Mouse (Mus musculus) liver, embryonic 11.5 days (tissue): Measurements from ENCODE around the gene Yars. TPM values are rescaled to one million over a fixed set of nuclear protein-coding genes. Genes with fewer than 3 reads are reported as not detected.

Source experiments
- ATAC-seq: fragments of 200-750 bp; cut with Nextera tagmentation; replicated peaks from 2 replicates; pipeline ENCODE4 v1.8.0; 2017; ENCODE audit warnings: moderate number of reproducible peaks, mild to moderate bottlenecking, moderate TSS enrichment, moderate library complexity; ENCODE audit not compliant: low FRiP score
- DNase-seq: peaks from one replicate; pipeline ENCODE4 v3.0.0-alpha.2; 2017; ENCODE audit warnings: low spot score
- H3K27ac ChIP-seq: fragments of 300-500 bp; sonication (generic); 2 replicates; pipeline ENCODE4 v1.5.1; 2014; ENCODE audit warnings: mild to moderate bottlenecking, low read depth, low read length, control low read depth
- H3K27me3 ChIP-seq: fragments of 300-500 bp; sonication (generic); replicated peaks from 2 replicates; pipeline ENCODE4 v1.6.1; 2014; ENCODE audit warnings: low read length, mixed read lengths; ENCODE audit not compliant: control insufficient read depth, insufficient read depth
- H3K36me3 ChIP-seq: fragments of 300-500 bp; sonication (generic); 2 replicates; pipeline ENCODE4 v1.6.1; 2014; ENCODE audit warnings: mild to moderate bottlenecking, low read length, moderate library complexity, mixed read lengths; ENCODE audit not compliant: control insufficient read depth, insufficient read depth
- H3K4me1 ChIP-seq: fragments of 300-500 bp; sonication (generic); replicated peaks from 2 replicates; pipeline ENCODE4 v1.6.1; 2014; ENCODE audit warnings: low read length, mixed read lengths; ENCODE audit not compliant: control insufficient read depth, insufficient read depth
- H3K4me2 ChIP-seq: fragments of 300-500 bp; sonication (generic); 2 replicates; pipeline ENCODE4 v1.6.1; 2014; ENCODE audit warnings: mild to moderate bottlenecking, control low read depth, moderate library complexity
- H3K4me3 ChIP-seq: fragments of 300-500 bp; sonication (generic); 2 replicates; pipeline ENCODE4 v1.5.1; 2014; ENCODE audit warnings: low read depth, low read length, control low read depth
- H3K9ac ChIP-seq: fragments of 300-500 bp; sonication (generic); 2 replicates; pipeline ENCODE4 v1.6.1; 2014; ENCODE audit warnings: low read depth, low read length, control low read depth
- H3K9me3 ChIP-seq: fragments of 300-500 bp; sonication (generic); 2 replicates; pipeline ENCODE4 v1.6.1; 2016; ENCODE audit warnings: low read length, inconsistent platforms, mixed read lengths; ENCODE audit not compliant: control insufficient read depth
- WGBS: fragments of 180-500 bp; shearing (Covaris S2); extraction: QIAGEN DNeasy Blood & Tissue Kit; methylation state at CpG from one replicate; pipeline ENCODE4 v1.1.7; 2014; 5-methylcytosine and 5-hydroxymethylcytosine counted together
- polyA plus RNA-seq: library from polyadenylated mRNA; unstranded; fragments of >200 nt; fragmentation: Nextera tagmentation; extraction: Ambion mirVana; gene quantifications from 2 replicates; pipeline ENCODE4 v1.2.1, GENCODE M21; 2014

The Yars gene
- polyA plus RNA-seq, 1 experiment from 2014 or later = 129 TPM

DNA sequence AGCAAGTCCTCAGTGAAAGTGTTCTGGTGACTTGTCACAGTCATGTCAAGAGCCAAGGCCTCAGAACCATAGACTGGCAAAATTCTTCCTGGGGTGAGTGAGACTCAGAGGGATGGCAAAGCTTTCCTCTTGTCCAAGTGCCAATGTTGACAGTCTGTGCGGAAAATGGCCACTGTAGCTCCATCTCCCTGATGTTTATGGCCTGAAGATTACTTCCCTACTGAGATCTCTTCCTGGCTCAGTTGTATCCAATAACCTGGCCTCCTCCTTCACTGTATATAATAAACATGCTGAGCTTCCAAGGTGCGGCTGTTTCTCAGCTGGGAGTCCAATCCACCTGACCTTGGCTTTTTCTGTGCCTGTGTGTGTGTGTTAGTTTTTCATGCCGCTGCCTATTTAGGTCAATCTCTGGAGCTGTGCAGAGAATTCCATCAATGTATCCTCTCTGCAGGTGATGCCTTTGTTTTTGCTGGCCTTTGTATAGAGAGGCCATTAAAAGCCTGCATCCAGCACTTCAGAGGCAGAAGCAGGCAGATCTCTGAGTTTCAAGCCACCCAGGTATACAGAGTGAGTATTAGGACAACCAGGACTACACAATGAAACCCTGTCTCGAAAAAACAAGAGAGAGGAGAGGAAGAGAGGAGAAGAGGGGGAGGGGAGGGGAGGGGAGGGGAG, 27.8 kb upstream of the Yars start:
- Histone ChIP-seq H3K9me3 (no peaks in the 10 kb centered on the region), H3K4me3 (no peak overlapping the region), H3K9ac (no peak overlapping the region), H3K4me2 (no peak overlapping the region), H3K4me1 (peaks cover 9% of the 10 kb centered on the region), H3K27me3 (no peaks in the 10 kb centered on the region), H3K27ac (no peak overlapping the region), H3K36me3 (peaks cover 8% of the 10 kb centered on the region)
- DNase-seq = no peak
- 79% methylated on average over 4 of the region's 4 CpGs for WGBS
- no peak for ATAC-seq

GRCm38 (mm10) chr4:129172529-129172928, 17.0 kb upstream of the Yars start:
- no peak overlapping the region for H3K4me3 ChIP-seq
- no peak overlapping the region for H3K27ac ChIP-seq
- WGBS = 77% methylated on average over 1 of the region's 1 CpGs
- ATAC-seq (no peak), DNase-seq (no peak)
- no peaks in the 10 kb centered on the region for H3K27me3 ChIP-seq
- H3K36me3 ChIP-seq = peaks cover 21% of the 10 kb centered on the region
- H3K4me2 ChIP-seq = no peak overlapping the region
- no peaks in the 10 kb centered on the region for H3K4me1 ChIP-seq
- H3K9me3 ChIP-seq = no peaks in the 10 kb centered on the region
- H3K9ac ChIP-seq = no peak overlapping the region

DNA sequence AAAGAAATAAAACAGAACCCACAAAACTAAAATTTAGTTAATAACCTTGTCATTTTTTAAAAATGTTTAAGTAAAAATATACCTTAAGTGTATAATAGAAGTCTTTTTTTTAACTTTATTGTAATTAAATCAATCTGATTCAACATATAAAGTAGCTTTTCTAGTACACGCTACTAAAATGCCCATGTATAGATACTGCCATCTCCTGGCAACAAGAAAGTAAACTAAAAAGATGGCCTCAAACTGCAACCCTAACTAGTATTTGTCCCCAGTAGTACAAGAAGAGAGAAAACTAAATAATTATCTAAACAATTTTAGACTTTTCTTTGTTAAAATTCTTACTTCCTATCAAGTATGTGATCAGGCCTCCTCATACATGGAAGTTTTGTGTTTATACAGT, 10.0 kb upstream of the Yars start:
- Histone ChIP-seq H3K27ac (no peak overlapping the region), H3K4me1 (no peaks in the 10 kb centered on the region), H3K9me3 (no peaks in the 10 kb centered on the region), H3K27me3 (no peaks in the 10 kb centered on the region), H3K36me3 (peaks cover 9% of the 10 kb centered on the region; the same call in 1 of the 2 replicates), H3K4me3 (no peak overlapping the region), H3K9ac (no peak overlapping the region), H3K4me2 (no peak overlapping the region)
- DNase-seq (no peak), ATAC-seq (no peak)
- 65% methylated on average over 1 of the region's 1 CpGs for WGBS

DNA sequence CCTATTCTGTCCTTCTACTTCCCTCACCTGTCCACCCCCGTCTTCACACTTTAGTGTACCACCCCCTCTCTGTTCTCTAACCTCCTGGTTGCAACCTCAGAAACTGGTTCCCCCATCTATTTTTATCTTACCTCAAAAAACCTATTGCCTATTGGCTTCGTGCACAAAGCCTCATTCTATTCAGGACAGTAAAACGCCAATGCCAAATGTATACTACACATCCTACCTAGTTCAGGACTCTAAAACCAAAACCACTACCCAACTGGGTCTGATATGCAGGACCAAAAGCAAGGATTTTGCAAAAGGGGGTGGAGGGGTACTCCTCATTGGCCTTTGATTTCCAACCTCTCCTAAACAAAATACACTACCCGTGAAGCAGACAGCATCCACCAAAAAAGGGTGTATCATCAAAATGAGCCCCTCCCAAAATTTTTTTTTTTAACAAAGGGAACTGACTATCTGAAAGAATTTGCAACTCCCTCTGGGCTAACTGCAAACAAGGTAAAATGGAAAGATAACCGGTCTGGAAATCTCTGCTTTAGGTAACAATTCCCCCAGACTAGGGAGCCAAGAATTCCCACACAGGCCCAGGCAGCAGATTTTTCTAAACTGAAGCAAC, 1.4 kb upstream of the Yars start:
- no peak for DNase-seq
- WGBS = 44% methylated on average over 5 of the region's 5 CpGs
- no peaks in the 10 kb centered on the region for H3K9me3 ChIP-seq

GRCm38 (mm10) chr4:129188803-129189541, 588 bp upstream of the Yars start:
- Histone ChIP-seq H3K4me3 (peak overlapping the region; percentile 96), H3K4me1 (peaks cover 23% of the 10 kb centered on the region), H3K9ac (peak overlapping the region; percentile 90), H3K4me2 (peak overlapping the region; percentile 80), H3K9me3 (no peaks in the 10 kb centered on the region), H3K27me3 (no peaks in the 10 kb centered on the region), H3K27ac (peak overlapping the region; percentile 88), H3K36me3 (no peaks in the 10 kb centered on the region)
- DNase-seq = no peak
- peak; percentile 53 for ATAC-seq
- WGBS = under 1% methylated on average over 64 of the region's 74 CpGs

More for the DNA sequence above, 1.4 kb upstream of the Yars start:
- Histone ChIP-seq H3K4me3 (peak overlapping the region; percentile 96), H3K36me3 (no peaks in the 10 kb centered on the region), H3K9ac (peak overlapping the region; percentile 90), H3K27me3 (no peaks in the 10 kb centered on the region), H3K27ac (no peak overlapping the region; the same call in 1 of the 2 replicates), H3K4me1 (peaks cover 21% of the 10 kb centered on the region), H3K4me2 (peak overlapping the region; percentile 80)
- ATAC-seq = no peak

GRCm38 (mm10) chr4:129190538-129190937, 978 bp downstream of the Yars start:
- Histone ChIP-seq H3K9me3 (no peaks in the 10 kb centered on the region), H3K4me1 (peaks cover 23% of the 10 kb centered on the region), H3K27me3 (no peaks in the 10 kb centered on the region), H3K9ac (peak overlapping the region; percentile 94), H3K36me3 (no peaks in the 10 kb centered on the region; the same call in 1 of the 2 replicates), H3K4me3 (peak overlapping the region; percentile 96), H3K27ac (peak overlapping the region; percentile 74), H3K4me2 (peak overlapping the region; percentile 82)
- no peak for ATAC-seq
- WGBS = 4% methylated on average over 12 of the region's 12 CpGs
- no peak for DNase-seq

DNA sequence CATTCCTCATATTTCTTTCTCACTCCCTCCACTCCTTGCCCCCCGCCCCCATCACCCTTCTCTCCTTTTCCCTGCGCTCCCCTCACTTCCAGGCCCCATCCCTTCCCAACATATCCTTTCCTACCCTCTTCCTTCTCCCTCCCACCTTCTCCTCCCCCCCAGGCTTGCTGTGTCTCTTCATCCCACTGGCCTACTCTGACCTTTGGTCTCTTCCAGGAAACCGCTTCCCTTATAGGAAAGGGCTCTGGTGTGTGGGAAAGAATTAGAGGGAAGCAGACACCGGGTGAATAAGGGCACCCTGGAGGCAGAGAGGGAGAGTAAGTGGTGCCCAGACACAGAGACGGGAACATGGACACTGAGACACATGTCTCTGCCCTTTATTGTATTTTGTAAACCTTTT, 2.1 kb downstream of the Yars start:
- WGBS = 77% methylated on average over 5 of the region's 5 CpGs
- Histone ChIP-seq H3K27me3 (no peaks in the 10 kb centered on the region), H3K4me3 (peak overlapping the region; percentile 96; the same call in 1 of the 2 replicates), H3K4me2 (peak overlapping the region; percentile 82), H3K9ac (peak overlapping the region; percentile 42; the same call in 1 of the 2 replicates), H3K36me3 (peaks cover 6% of the 10 kb centered on the region; the same call in 1 of the 2 replicates), H3K9me3 (no peaks in the 10 kb centered on the region), H3K27ac (no peak overlapping the region), H3K4me1 (peaks cover 23% of the 10 kb centered on the region)
- no peak for ATAC-seq
- no peak for DNase-seq

GRCm38 (mm10) chr4:129194280-129194679, 4.7 kb downstream of the Yars start:
- peaks cover 21% of the 10 kb centered on the region; the same call in 1 of the 2 replicates for H3K36me3 ChIP-seq
- no peak for DNase-seq
- no peak for ATAC-seq

More at GRCm38 (mm10) chr4:129194280-129194679, 4.7 kb downstream of the Yars start:
- Histone ChIP-seq H3K9me3 (no peaks in the 10 kb centered on the region), H3K4me1 (peaks cover 14% of the 10 kb centered on the region), H3K27me3 (no peaks in the 10 kb centered on the region), H3K4me3 (no peak overlapping the region), H3K9ac (no peak overlapping the region), H3K4me2 (no peak overlapping the region), H3K27ac (no peak overlapping the region)
- 91% methylated on average over 1 of the region's 1 CpGs for WGBS
